Mouse (Mus musculus) limb, embryonic 11.5 days (tissue): Measurements from ENCODE around the gene Jakmip3. TPM values are rescaled to one million over a fixed set of nuclear protein-coding genes. Genes with fewer than 3 reads are reported as not detected.

Experiments used
- ATAC-seq: fragments of 200-750 bp; cut with Nextera tagmentation; 2 replicates; pipeline ENCODE4 v1.8.0; 2017; ENCODE audit warnings: low read depth; ENCODE audit not compliant: insufficient number of reproducible peaks, low FRiP score, low TSS enrichment
- DNase-seq: peaks from one replicate; pipeline ENCODE4 v3.0.0-alpha.2; 2015; ENCODE audit warnings: low spot score
- H3K27ac ChIP-seq: fragments of 300-500 bp; sonication (generic); replicated peaks from 2 replicates; pipeline ENCODE4 v1.5.1; 2014; ENCODE audit warnings: low read depth, mild to moderate bottlenecking, low read length
- H3K27me3 ChIP-seq: fragments of 300-500 bp; sonication (generic); 2 replicates; pipeline ENCODE4 v1.6.1; 2014; ENCODE audit warnings: mild to moderate bottlenecking, low read length, mixed read lengths; ENCODE audit not compliant: control insufficient read depth, insufficient read depth
- H3K36me3 ChIP-seq: fragments of 300-500 bp; sonication (generic); 2 replicates; pipeline ENCODE4 v1.6.1; 2014; ENCODE audit warnings: mild to moderate bottlenecking, low read length, moderate library complexity, mixed read lengths; ENCODE audit not compliant: control insufficient read depth, insufficient read depth
- H3K4me1 ChIP-seq: fragments of 300-500 bp; sonication (generic); 2 replicates; pipeline ENCODE4 v1.6.1; 2014; ENCODE audit warnings: low read length, mixed read lengths; ENCODE audit not compliant: control insufficient read depth, insufficient read depth
- H3K4me2 ChIP-seq: fragments of 300-500 bp; sonication (generic); 2 replicates; pipeline ENCODE4 v1.6.1; 2014; ENCODE audit warnings: low read depth, mild to moderate bottlenecking, moderate library complexity; ENCODE audit not compliant: severe bottlenecking
- H3K4me3 ChIP-seq: fragments of 300-500 bp; sonication (generic); 2 replicates; pipeline ENCODE4 v1.5.1; 2014; ENCODE audit warnings: low read depth, low read length
- H3K9ac ChIP-seq: fragments of 300-500 bp; sonication (generic); 2 replicates; pipeline ENCODE4 v1.6.1; 2014; ENCODE audit warnings: mild to moderate bottlenecking, low read length
- H3K9me3 ChIP-seq: fragments of 300-500 bp; sonication (generic); 2 replicates; pipeline ENCODE4 v1.6.1; 2016; ENCODE audit warnings: low read length; ENCODE audit not compliant: control insufficient read depth
- WGBS: fragments of 180-500 bp; shearing (Covaris S2); extraction: QIAGEN DNeasy Blood & Tissue Kit; methylation state at CpG from one replicate; pipeline ENCODE4 v1.1.7; 2014; 5-methylcytosine and 5-hydroxymethylcytosine counted together
- polyA plus RNA-seq: library from polyadenylated mRNA; unstranded; fragments of >200 nt; fragmentation: Nextera tagmentation; extraction: Ambion mirVana; gene quantifications from 2 replicates; pipeline ENCODE4 v1.2.1, GENCODE M21; 2014

Jakmip3 gene
- polyA plus RNA-seq, 1 experiment from 2014 or later = 0.45 TPM

- Histone ChIP-seq H3K9ac (no peak overlapping the region), H3K36me3 (no peaks in the 10 kb centered on the region), H3K9me3 (no peaks in the 10 kb centered on the region), H3K4me2 (no peak overlapping the region), H3K27me3 (no peaks in the 10 kb centered on the region), H3K4me3 (no peak overlapping the region), H3K27ac (no peak overlapping the region), H3K4me1 (peaks cover 14% of the 10 kb centered on the region)
- 70% methylated on average over 1 of the region's 1 CpGs for WGBS
- DNase-seq (no peak), ATAC-seq (no peak)
These were observed 80.8 kb downstream of the Jakmip3 start for GRCm38 (mm10) chr7:139021326-139021725.

GRCm38 (mm10) chr7:139027136-139027535 lies 86.6 kb downstream of the Jakmip3 start:
- no peak for DNase-seq
- Histone ChIP-seq H3K27ac (no peak overlapping the region), H3K4me2 (no peak overlapping the region), H3K9me3 (no peaks in the 10 kb centered on the region), H3K36me3 (no peaks in the 10 kb centered on the region), H3K9ac (no peak overlapping the region), H3K4me3 (no peak overlapping the region), H3K4me1 (no peaks in the 10 kb centered on the region), H3K27me3 (no peaks in the 10 kb centered on the region)
- WGBS = 53% methylated on average over 5 of the region's 5 CpGs
- no peak for ATAC-seq

- ATAC-seq = no peak
- Histone ChIP-seq H3K9ac (no peak overlapping the region), H3K4me1 (no peaks in the 10 kb centered on the region), H3K36me3 (no peaks in the 10 kb centered on the region), H3K4me2 (no peak overlapping the region), H3K27ac (no peak overlapping the region), H3K27me3 (no peaks in the 10 kb centered on the region), H3K4me3 (no peak overlapping the region), H3K9me3 (no peaks in the 10 kb centered on the region)
- 89% methylated on average over 4 of the region's 4 CpGs for WGBS
- DNase-seq = no peak
These were observed 90.7 kb downstream of the Jakmip3 start for GRCm38 (mm10) chr7:139031215-139031614.

- H3K9me3 ChIP-seq = no peaks in the 10 kb centered on the region
- ATAC-seq (no peak), DNase-seq (peak; percentile 42)
These were observed 122.9 kb downstream of the Jakmip3 start for GRCm38 (mm10) chr7:139063406-139063805.

GRCm38 (mm10) chr7:139068182-139068623 lies 127.7 kb downstream of the Jakmip3 start:
- ATAC-seq = 0 out of 2 replicates have a peak, but pooled peaks have one; percentile 65
- H3K9me3 ChIP-seq = no peaks in the 10 kb centered on the region
- no peak overlapping the region for H3K9ac ChIP-seq

More at GRCm38 (mm10) chr7:139063406-139063805, 122.9 kb downstream of the Jakmip3 start:
- no peak overlapping the region for H3K9ac ChIP-seq
- WGBS = 61% methylated on average over 4 of the region's 4 CpGs
- no peaks in the 10 kb centered on the region for H3K36me3 ChIP-seq
- H3K4me1 ChIP-seq = no peaks in the 10 kb centered on the region
- no peak overlapping the region for H3K27ac ChIP-seq
- H3K4me3 ChIP-seq = no peak overlapping the region
- no peaks in the 10 kb centered on the region for H3K27me3 ChIP-seq
- H3K4me2 ChIP-seq = no peak overlapping the region

GRCm38 (mm10) chr7:139074189-139074588 lies 133.7 kb downstream of the Jakmip3 start:
- Histone ChIP-seq H3K4me2 (no peak overlapping the region), H3K27ac (no peak overlapping the region), H3K4me1 (peaks cover 5% of the 10 kb centered on the region; the same call in 1 of the 2 replicates), H3K9ac (no peak overlapping the region), H3K9me3 (no peaks in the 10 kb centered on the region), H3K4me3 (no peak overlapping the region), H3K36me3 (no peaks in the 10 kb centered on the region), H3K27me3 (no peaks in the 10 kb centered on the region)
- DNase-seq = no peak
- WGBS = 25% methylated on average over 6 of the region's 6 CpGs
- ATAC-seq = no peak

More at GRCm38 (mm10) chr7:139068182-139068623, 127.7 kb downstream of the Jakmip3 start:
- Histone ChIP-seq H3K4me3 (no peak overlapping the region), H3K4me2 (no peak overlapping the region), H3K27ac (no peak overlapping the region), H3K4me1 (no peaks in the 10 kb centered on the region), H3K27me3 (no peaks in the 10 kb centered on the region), H3K36me3 (no peaks in the 10 kb centered on the region)
- peak; percentile 89 for DNase-seq
- WGBS = 0% methylated on average over 2 of the region's 2 CpGs

- WGBS = 55% methylated on average over 14 of the region's 14 CpGs
- H3K36me3 ChIP-seq = no peaks in the 10 kb centered on the region
- H3K27ac ChIP-seq = no peak overlapping the region
- ATAC-seq = no peak
- H3K9me3 ChIP-seq = no peaks in the 10 kb centered on the region
- H3K4me3 ChIP-seq = no peak overlapping the region
- H3K9ac ChIP-seq = no peak overlapping the region
- no peak overlapping the region for H3K4me2 ChIP-seq
- peaks cover 5% of the 10 kb centered on the region; the same call in 1 of the 2 replicates for H3K4me1 ChIP-seq
- DNase-seq = no peak
- no peaks in the 10 kb centered on the region for H3K27me3 ChIP-seq
These were observed 134.7 kb downstream of the Jakmip3 start for GRCm38 (mm10) chr7:139075054-139075794.

GRCm38 (mm10) chr7:139077283-139077682 lies 136.8 kb downstream of the Jakmip3 start:
- DNase-seq = peak; percentile 41

More at GRCm38 (mm10) chr7:139077283-139077682, 136.8 kb downstream of the Jakmip3 start:
- no peak overlapping the region for H3K4me2 ChIP-seq
- 7% methylated on average over 7 of the region's 7 CpGs for WGBS
- H3K27me3 ChIP-seq = no peaks in the 10 kb centered on the region
- no peaks in the 10 kb centered on the region for H3K9me3 ChIP-seq
- no peak overlapping the region for H3K4me3 ChIP-seq
- peaks cover 5% of the 10 kb centered on the region; the same call in 1 of the 2 replicates for H3K4me1 ChIP-seq
- no peaks in the 10 kb centered on the region for H3K36me3 ChIP-seq
- H3K9ac ChIP-seq = no peak overlapping the region
- ATAC-seq = no peak
- no peak overlapping the region; the same call in 1 of the 2 replicates for H3K27ac ChIP-seq
